Mouse (Mus musculus): ENCODE results near the gene Zglp1. TPM values are rescaled to one million over a fixed set of nuclear protein-coding genes. Genes with fewer than 3 reads are reported as not detected.

Gene Zglp1
- total and polyA plus RNA-seq, 2 experiments from 2014 or later: 10.7 TPM; not detected in 1

- H3K9ac ChIP-seq (replicated peaks; ENCODE audit: low read length, poor library complexity, severe bottlenecking): no peak overlapping the region
- 75% methylated on average over 6 of the region's 6 CpGs for WGBS
- H3K9me3 ChIP-seq (ENCODE audit: low read length): no peaks in the 10 kb centered on the region
- no peak overlapping the region for H3K4me3 ChIP-seq (ENCODE audit: low read depth, low read length)
- no peak overlapping the region for H3K4me2 ChIP-seq (ENCODE audit: low read depth, low read length, poor library complexity, severe bottlenecking)
- H3K27ac ChIP-seq (ENCODE audit: low read depth, low read length): no peak overlapping the region
- peaks cover 17% of the 10 kb centered on the region; the same call in 1 of the 2 replicates for H3K4me1 ChIP-seq (ENCODE audit: insufficient read depth, low read length)
- H3K36me3 ChIP-seq (ENCODE audit: insufficient read depth, low read length): no peaks in the 10 kb centered on the region
- ATAC-seq (ENCODE audit: low FRiP score): no peak
- H3K27me3 ChIP-seq (ENCODE audit: insufficient read depth, low read length): peaks cover 41% of the 10 kb centered on the region
- DNase-seq (ENCODE audit: low spot score): no peak
- no peak for TF ChIP-seq CTCF (IDR thresholded peaks at IDR 0.05)
These were observed 38.3 kb downstream of the Zglp1 start for GRCm38 (mm10) chr9:21028560-21029110.

- DNase-seq (ENCODE audit: low spot score): no peak
- Histone ChIP-seq H3K4me3 (ENCODE audit: low read depth, low read length) (no peak overlapping the region), H3K27ac (ENCODE audit: low read depth, low read length) (no peak overlapping the region), H3K9me3 (ENCODE audit: low read length) (no peaks in the 10 kb centered on the region), H3K4me2 (ENCODE audit: low read depth, low read length, poor library complexity, severe bottlenecking) (no peak overlapping the region), H3K4me1 (ENCODE audit: insufficient read depth, low read length) (peaks cover 9% of the 10 kb centered on the region; the same call in 1 of the 2 replicates), H3K9ac (replicated peaks; ENCODE audit: low read length, poor library complexity, severe bottlenecking) (no peak overlapping the region), H3K36me3 (ENCODE audit: insufficient read depth, low read length) (no peaks in the 10 kb centered on the region), H3K27me3 (ENCODE audit: insufficient read depth, low read length) (peaks cover 33% of the 10 kb centered on the region)
- ATAC-seq (ENCODE audit: low FRiP score): no peak
- TF ChIP-seq CTCF (IDR thresholded peaks at IDR 0.05): no peak
- WGBS: 57% methylated on average over 8 of the region's 8 CpGs
These were observed 39.1 kb downstream of the Zglp1 start for GRCm38 (mm10) chr9:21027774-21028290.

DNA sequence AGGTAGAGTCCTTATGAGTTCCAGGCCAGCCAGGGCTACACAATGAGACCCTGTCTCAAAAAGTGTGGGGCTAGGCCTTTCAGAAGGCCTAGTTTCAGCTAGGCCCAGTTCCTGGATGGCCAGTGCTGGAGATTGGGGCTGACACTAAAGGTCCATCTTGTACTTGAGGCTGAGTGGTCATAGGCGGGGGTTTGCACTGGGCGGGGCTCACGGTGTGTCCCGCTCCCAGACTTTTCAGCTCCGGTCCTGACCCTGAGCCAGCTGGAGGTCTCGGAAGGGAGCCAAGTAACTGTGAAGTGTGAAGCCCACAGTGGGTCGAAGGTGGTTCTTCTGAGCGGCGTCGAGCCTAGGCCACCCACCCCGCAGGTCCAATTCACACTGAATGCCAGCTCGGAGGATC, 40.0 kb downstream of the Zglp1 start:
- H3K4me3 ChIP-seq (ENCODE audit: low read depth, low read length): no peak overlapping the region
- WGBS: 82% methylated on average over 12 of the region's 12 CpGs
- H3K4me1 ChIP-seq (ENCODE audit: insufficient read depth, low read length): peaks cover 7% of the 10 kb centered on the region; the same call in 1 of the 2 replicates
- H3K4me2 ChIP-seq (ENCODE audit: low read depth, low read length, poor library complexity, severe bottlenecking): no peak overlapping the region
- H3K9ac ChIP-seq (replicated peaks; ENCODE audit: low read length, poor library complexity, severe bottlenecking): no peak overlapping the region
- ATAC-seq (ENCODE audit: low FRiP score) (no peak), DNase-seq (ENCODE audit: low spot score) (no peak)
- no peaks in the 10 kb centered on the region for H3K9me3 ChIP-seq (ENCODE audit: low read length)
- H3K27me3 ChIP-seq (ENCODE audit: insufficient read depth, low read length): peaks cover 25% of the 10 kb centered on the region
- TF ChIP-seq CTCF (IDR thresholded peaks at IDR 0.05): no peak
- H3K27ac ChIP-seq (ENCODE audit: low read depth, low read length): no peak overlapping the region
- no peaks in the 10 kb centered on the region for H3K36me3 ChIP-seq (ENCODE audit: insufficient read depth, low read length)

- WGBS: 76% methylated on average over 19 of the region's 19 CpGs
- ATAC-seq (ENCODE audit: low FRiP score) (no peak), DNase-seq (ENCODE audit: low spot score) (no peak)
- no peak overlapping the region for H3K9ac ChIP-seq (replicated peaks; ENCODE audit: low read length, poor library complexity, severe bottlenecking)
- H3K4me3 ChIP-seq (ENCODE audit: low read depth, low read length): no peak overlapping the region
- H3K4me1 ChIP-seq (ENCODE audit: insufficient read depth, low read length): peaks cover 7% of the 10 kb centered on the region; the same call in 1 of the 2 replicates
- no peaks in the 10 kb centered on the region for H3K9me3 ChIP-seq (ENCODE audit: low read length)
- peaks cover 25% of the 10 kb centered on the region for H3K27me3 ChIP-seq (ENCODE audit: insufficient read depth, low read length)
- H3K4me2 ChIP-seq (ENCODE audit: low read depth, low read length, poor library complexity, severe bottlenecking): no peak overlapping the region
- TF ChIP-seq CTCF (IDR thresholded peaks at IDR 0.05): no peak
- H3K27ac ChIP-seq (ENCODE audit: low read depth, low read length): no peak overlapping the region
- no peaks in the 10 kb centered on the region for H3K36me3 ChIP-seq (ENCODE audit: insufficient read depth, low read length)
These were observed 41.6 kb downstream of the Zglp1 start for GRCm38 (mm10) chr9:21025258-21025810.

DNA sequence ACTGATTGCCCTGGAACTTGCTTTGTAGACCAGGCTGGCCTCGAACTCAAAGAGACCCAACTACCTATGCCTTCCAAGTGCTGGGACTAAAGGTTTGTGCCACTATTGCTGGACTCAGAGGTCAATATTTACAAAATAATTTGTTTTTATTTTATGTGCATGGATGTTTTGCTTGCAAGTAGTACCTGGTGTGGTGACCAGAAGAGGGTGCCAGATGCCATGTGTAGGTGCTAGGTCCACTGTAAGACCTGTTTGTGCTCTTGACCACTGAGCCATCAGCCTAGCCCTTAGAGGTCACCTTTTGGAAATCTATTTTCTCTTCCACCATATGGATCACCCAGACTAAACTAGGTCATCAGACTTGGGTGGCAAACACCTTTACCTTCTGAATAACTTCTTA, 44.2 kb downstream of the Zglp1 start:
- no peak for ATAC-seq (ENCODE audit: low FRiP score)
- WGBS: 82% methylated on average over 1 of the region's 1 CpGs
- H3K9ac ChIP-seq (replicated peaks; ENCODE audit: low read length, poor library complexity, severe bottlenecking): no peak overlapping the region

GRCm38 (mm10) chr9:21022288-21022687, 44.6 kb downstream of the Zglp1 start:
- H3K9ac ChIP-seq (replicated peaks; ENCODE audit: low read length, poor library complexity, severe bottlenecking): no peak overlapping the region
- no peaks in the 10 kb centered on the region for H3K36me3 ChIP-seq (ENCODE audit: insufficient read depth, low read length)
- H3K4me1 ChIP-seq (ENCODE audit: insufficient read depth, low read length): no peaks in the 10 kb centered on the region
- DNase-seq (ENCODE audit: low spot score) (no peak), ATAC-seq (ENCODE audit: low FRiP score) (no peak)
- no peak for TF ChIP-seq CTCF (IDR thresholded peaks at IDR 0.05)
- WGBS: 65% methylated on average over 6 of the region's 6 CpGs
- no peak overlapping the region for H3K27ac ChIP-seq (ENCODE audit: low read depth, low read length)
- no peaks in the 10 kb centered on the region for H3K9me3 ChIP-seq (ENCODE audit: low read length)
- no peak overlapping the region for H3K4me3 ChIP-seq (ENCODE audit: low read depth, low read length)
- H3K27me3 ChIP-seq (ENCODE audit: insufficient read depth, low read length): peaks cover 7% of the 10 kb centered on the region
- no peak overlapping the region for H3K4me2 ChIP-seq (ENCODE audit: low read depth, low read length, poor library complexity, severe bottlenecking)

More for the DNA sequence above, 44.2 kb downstream of the Zglp1 start:
- no peak for DNase-seq (ENCODE audit: low spot score)
- 0 out of 2 replicates have a peak, but pooled peaks have one; percentile 4 for TF ChIP-seq CTCF (IDR thresholded peaks at IDR 0.05)
- H3K4me1 ChIP-seq (ENCODE audit: insufficient read depth, low read length): no peaks in the 10 kb centered on the region
- no peak overlapping the region for H3K4me2 ChIP-seq (ENCODE audit: low read depth, low read length, poor library complexity, severe bottlenecking)
- H3K9me3 ChIP-seq (ENCODE audit: low read length): no peaks in the 10 kb centered on the region
- H3K36me3 ChIP-seq (ENCODE audit: insufficient read depth, low read length): no peaks in the 10 kb centered on the region
- no peak overlapping the region for H3K4me3 ChIP-seq (ENCODE audit: low read depth, low read length)
- H3K27ac ChIP-seq (ENCODE audit: low read depth, low read length): no peak overlapping the region
- peaks cover 3% of the 10 kb centered on the region for H3K27me3 ChIP-seq (ENCODE audit: insufficient read depth, low read length)
